Mouse (Mus musculus): ENCODE results near the gene Lst1.
"Not testable (repeated sequence)": the region's sequence is repeated elsewhere in the genome, so short reads cannot be mapped to it uniquely, and the experiment has no call there.

Lst1 gene

DNA sequence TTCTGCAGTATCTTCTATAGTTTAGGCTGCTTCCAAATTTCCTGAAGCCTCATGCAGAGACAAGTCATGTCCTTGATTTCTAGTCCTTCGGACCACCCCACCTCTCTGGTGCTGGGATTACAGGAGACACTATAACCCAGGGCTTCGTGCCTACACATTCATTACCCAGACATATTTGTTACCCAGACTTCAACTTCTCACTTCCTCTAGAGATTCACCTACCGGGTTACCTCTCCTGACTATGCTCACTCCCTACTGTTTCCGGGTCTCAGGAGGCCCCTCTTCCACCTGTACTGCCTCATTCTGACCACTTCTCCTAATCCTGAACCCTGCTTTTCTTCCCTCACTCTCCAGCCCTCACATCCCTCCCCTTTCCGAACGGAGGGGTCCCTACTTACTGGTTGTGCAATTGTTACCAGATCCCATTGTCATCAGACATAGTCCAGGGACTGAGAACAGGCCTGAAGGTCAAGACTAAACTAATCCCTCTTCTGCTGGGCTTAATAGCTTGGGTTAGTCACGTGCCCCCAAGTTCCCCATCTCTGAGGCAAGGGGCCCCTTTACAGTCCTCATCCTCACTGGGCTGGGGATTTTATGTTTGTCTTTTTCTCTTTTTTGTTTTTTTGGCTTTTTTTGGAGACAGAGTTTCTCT, at the start of gene Lst1:
TSS of gene Lst1 (minus strand) at position 481 of the 652 bp plus-strand sequence.
- DNase-seq (ENCODE audit: low read depth, low spot score): no peak

DNA sequence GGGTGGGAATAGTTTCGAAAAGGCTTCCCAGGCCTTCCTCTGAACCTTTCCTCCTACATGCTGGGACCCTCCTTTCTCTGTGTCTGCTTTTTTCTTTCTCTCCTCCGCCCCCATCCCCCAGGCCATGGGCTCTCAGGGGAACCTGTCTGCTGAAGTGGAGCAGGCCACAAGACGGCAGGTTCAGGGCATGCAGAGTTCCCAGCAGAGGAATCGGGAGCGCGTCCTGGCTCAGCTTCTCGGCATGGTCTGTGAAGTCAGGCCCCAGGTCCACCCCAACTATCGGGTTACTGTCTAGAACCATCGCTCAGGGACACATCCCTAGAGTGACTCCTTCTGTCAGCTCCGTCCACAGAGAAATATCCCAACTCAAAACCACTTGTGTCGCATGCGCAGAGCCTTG, 49.3 kb upstream of the Lst1 start:
- DNase-seq (ENCODE audit: low read depth, low spot score): no peak

DNA sequence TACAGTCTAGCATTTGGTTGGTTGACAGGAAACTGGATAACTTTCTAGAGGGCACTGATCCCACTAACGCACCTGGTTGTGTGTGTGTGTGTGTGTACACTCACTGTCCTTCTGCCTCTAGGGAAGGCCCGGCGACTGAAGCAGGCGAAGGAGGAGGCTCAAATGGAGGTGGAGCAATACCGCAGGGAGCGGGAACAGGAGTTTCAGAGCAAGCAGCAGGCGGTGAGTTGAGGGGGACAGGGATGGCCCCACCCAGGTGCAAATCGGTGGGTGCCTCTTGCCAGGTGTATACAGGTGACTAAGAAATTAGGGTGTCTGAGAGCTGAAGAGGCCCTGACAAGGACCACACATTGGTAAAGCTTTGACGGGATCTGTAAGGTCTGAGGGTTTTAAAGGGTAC, 48.8 kb upstream of the Lst1 start:
- no peak for DNase-seq (ENCODE audit: low read depth, low spot score)

DNA sequence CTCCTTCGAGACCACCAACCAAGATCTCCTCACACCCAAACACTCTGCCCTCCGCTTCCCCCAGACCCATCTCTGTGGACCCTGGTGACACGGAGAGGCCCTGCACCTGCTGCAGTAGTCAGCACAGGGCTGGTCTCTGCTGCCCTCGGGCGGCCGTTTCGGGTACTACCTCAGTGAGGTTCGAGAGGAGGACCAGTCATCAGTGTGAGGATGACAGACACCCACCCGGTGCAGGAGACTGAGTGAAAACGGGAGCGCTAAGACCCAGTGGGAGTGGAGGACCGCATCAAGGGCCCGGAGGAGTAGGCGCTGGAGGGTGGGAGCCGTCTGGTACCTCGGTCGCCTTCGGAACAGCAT, 48.1 kb upstream of the Lst1 start:
- peak; percentile 91 for DNase-seq (ENCODE audit: low read depth, low spot score)

DNA sequence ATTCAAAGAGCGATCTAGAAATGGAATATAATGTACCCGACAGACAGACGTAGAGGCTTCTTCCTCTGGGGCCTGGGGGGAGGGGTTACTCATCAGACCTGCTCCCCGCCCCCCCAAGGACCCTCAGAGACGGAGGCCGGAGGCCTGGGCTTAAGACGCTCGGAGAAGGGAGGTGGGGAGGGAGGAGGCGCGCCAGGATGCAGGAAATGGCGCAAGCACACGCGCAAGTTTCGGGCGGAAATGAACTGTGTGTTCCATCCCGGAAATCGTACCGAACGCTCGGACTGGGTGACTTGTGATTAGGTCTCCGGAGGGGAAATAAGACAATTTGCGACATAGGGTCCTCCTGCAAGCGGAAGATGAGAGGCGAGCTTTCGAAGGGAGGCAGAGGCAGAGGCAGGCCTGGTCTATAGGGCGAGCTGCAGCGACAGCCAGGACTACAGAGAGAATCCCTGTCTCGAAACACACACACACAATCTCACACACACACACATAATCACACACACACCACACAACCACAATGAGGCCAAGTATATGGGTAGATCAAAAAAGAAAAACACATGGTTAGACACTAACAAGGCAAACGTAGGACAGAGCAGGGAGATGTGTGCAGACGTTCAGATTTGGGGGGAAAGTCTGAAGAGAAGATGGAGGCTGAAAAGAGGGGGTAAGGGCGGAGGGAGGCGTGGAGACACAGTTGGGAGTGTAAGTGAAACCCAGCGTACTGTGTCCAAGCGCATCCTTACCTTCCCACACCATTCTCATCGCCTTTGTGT, 47.6 kb upstream of the Lst1 start, which contains the start of gene Nfkbil1:
TSS of gene Nfkbil1 (minus strand) at position 179 of the 776 bp plus-strand sequence.
- DNase-seq (ENCODE audit: low read depth, low spot score): peak; percentile 98

DNA sequence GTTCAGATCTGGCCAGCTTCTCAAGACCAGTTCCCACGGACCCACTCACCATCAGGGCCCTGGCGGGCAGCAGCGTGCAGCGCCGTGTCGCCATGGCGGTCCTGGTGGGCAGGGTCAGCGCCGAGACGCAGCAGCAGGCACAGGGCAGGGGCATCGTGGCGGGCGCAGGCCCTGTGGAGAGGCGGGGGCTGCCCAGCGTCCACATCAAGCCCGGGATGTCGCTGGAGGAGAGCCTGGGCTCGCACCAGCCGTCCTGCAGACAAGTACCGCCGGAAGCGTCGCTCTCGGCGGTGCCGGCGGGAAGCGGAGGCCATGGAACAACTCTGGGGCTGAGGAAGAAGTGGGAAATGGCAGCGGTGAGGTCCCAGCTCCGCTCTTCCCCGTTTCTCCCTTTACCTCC, 46.7 kb upstream of the Lst1 start:
- DNase-seq (ENCODE audit: low read depth, low spot score): no peak

DNA sequence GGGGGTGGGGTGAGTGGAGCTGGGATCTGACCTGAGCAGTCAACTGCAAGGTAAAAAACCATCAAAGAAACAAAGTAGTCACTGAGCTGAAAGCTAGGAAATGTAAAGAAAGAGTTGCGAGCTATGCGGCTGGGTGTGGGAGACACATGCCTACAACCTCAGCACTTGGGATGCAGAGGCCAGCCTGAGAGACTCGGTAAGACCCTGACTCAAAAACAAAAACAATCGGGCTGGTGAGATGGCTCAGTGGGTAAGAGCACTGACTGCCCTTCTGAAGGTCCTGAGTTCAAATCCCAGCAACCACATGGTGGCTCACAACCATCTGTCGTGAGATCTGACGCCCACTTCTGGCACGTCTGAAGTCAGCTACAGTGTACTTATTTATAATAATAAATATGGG, 45.9 kb upstream of the Lst1 start:
- DNase-seq (ENCODE audit: low read depth, low spot score): not testable (repeated sequence)

DNA sequence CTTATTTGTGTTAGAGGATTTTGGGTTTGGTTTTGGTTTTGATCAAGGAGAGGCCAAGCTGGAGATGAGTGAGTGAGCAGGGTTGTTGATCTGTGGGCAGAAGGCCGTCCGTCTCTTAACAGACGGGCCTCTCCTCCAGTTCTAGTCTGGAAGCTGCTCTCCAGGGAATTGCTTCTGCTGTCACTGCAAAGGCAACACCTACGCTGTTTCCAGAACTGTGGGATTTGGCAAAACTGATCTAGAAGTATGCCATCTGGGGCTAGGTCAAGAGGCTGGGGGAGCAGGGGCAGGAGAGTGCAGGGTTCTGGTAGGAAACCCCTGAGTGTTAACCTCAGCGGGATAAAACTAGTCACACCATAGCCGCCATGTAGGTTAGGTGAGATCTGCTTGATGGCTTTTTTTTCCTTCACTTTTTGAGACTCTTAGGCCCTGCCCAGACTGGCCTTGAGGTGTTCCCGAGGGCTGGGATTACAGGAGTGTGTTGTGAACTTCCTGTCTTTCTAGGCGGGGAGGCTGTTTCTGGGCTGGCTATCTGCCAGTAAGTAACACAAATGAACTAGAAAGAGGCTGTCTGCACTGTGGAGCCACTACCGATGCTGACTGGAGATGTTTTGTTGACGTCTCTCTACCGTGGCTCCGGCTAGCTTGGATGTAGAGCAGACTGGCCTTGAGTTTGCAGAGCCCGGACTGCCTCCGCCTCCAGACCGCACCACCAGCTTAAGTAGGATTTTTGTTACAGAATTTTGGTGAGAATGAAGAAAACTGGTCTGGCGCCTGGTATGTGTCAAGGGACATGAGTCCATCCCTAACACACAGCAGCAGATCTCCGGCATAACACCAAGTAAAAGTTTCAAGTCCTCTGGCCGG, 45.1 kb upstream of the Lst1 start, which contains the start of gene Atp6v1g2:
TSS of gene Atp6v1g2 (plus strand) at position 547 of the 867 bp plus-strand sequence.
- DNase-seq (ENCODE audit: low read depth, low spot score): no peak

DNA sequence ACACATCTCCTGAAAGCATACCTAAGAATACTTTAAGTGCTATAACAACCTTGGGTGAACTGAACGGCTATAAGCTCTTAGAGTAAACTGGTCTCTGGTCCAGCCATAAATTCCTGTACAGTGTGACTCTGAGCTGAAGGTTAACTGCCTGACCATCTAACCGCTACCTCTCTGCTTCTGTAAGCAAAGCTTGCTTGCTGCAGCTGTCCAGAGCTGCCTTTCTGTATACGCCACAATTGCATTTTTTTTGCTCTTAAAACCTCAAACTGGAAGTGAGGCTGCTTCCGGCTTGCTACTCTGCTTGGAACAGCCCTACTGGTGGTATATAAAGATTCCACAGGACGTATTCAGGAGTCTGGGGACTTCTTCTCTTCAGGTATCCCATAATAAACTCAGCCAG, 44.4 kb upstream of the Lst1 start:
- DNase-seq (ENCODE audit: low read depth, low spot score): no peak

DNA sequence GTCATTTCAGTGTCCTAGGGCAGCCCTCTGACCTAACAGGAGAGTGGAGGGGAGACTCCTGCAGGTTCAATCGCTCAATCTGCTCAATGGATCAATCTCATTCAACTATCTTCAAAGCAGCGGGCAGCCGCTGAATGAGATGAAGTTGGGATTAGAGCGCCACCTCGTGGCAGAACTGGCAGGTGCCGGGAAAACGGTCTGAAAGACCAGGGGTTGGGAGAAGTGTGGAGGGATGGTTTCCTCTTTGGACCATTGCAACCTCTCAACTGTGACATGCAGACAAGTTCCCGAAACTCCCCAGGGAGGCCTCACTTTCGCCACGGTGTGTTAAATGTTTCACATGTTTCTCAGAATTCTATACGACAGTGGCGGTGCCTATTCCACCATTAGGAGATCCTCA, 43.8 kb upstream of the Lst1 start:
- DNase-seq (ENCODE audit: low read depth, low spot score): peak; percentile 83

DNA sequence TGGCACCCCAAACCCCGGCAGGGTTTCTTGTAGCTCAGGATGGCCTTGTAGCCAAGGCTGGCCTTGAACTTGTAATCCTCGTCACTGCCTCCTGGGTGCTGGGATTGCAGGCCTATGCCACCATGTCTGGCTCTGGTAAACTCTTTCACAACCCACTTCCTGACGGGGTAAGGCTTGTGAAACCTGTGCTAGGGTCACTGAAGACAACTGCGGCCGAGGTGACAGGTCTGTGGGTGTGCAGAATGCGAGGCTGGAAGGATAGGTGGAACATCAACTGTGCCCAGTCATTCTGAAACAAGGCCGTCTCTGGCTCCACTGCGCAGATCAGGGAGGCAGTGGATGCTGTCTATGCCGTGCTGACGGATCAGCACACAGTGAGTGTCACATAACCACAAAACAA, 42.8 kb upstream of the Lst1 start:
- DNase-seq (ENCODE audit: low read depth, low spot score): no peak

DNA sequence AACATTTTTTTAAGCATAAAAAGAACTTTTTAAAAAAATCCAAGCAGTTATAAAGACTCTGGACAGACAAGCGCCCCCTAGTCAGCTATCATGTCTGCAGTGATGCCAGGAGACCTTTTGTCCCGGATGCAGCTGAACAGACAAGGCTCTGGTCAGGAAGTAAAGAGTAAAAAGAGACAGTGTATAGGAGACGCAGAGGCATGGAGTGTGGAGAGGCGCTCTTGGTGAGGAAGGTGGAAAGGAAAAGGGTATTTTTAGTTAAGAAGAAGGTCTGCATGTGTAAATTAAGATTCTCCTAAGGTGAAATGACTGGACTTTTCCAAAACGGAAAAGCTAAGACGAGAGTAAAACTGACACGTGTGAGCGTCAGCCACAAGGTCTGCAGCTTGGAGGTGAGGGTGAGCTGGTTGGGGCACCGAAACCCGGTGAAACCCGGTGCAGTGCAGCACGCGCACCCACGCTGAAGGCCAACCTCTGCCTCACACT, 38.4 kb upstream of the Lst1 start:
- no peak for DNase-seq (ENCODE audit: low read depth, low spot score)

DNA sequence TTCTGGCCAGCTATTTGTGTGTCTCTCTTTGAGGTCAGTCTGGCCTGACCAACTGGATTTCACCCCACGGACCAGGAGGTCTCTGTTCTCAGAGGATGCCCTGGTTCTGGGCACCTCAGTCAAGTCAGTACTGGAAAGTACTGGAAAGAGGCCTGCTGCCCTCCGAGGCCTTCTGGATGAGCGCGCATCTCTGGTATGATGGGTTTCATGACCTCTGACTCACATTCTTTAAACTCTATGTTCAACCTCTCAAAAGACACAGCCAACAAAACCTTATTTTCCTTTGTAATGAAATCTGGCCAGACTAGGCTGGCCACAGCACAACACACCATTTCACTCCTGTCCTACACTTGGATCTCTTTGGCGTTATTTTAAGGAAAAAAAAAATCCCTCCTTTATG, 37.2 kb upstream of the Lst1 start:
- no peak for DNase-seq (ENCODE audit: low read depth, low spot score)

DNA sequence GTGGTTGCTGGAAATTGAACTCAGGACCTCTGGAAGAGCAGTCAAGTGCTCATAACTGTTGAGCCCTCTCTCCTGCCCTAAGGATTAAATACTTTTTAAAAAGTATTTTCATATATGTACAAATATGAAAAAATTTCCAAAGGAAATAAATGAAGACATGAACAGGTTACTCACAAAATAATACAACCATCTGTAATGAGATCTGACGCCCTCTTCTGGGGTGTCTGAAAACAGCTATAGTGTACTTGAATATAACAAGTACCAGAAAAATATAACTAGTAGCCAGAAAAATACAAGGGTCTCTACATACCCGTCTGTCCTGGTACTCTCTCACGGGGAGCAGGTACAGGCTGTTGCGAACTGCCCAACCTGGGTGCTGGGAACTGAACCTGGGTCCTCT, 36.4 kb upstream of the Lst1 start:
- DNase-seq (ENCODE audit: low read depth, low spot score): no peak

DNA sequence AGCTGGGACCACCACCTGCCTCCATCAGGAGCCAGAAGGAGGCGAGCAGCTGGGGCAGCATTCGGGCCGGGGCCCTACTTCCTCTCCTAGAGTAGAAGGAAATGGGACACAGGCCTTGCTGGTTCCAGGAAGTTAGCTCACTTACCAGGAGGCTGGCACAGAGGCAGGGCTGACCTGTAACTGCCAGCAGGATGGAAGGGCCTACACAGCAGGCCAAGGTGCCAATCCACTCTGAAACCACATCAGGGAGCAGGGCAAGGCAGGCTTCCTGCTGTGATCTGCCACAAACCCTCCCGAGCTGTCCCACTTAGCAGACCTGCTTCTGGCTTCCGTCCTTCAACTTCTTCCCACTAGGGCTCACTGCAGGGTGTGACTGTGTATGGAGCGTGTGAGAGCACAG, 34.1 kb upstream of the Lst1 start:
- no peak for DNase-seq (ENCODE audit: low read depth, low spot score)

DNA sequence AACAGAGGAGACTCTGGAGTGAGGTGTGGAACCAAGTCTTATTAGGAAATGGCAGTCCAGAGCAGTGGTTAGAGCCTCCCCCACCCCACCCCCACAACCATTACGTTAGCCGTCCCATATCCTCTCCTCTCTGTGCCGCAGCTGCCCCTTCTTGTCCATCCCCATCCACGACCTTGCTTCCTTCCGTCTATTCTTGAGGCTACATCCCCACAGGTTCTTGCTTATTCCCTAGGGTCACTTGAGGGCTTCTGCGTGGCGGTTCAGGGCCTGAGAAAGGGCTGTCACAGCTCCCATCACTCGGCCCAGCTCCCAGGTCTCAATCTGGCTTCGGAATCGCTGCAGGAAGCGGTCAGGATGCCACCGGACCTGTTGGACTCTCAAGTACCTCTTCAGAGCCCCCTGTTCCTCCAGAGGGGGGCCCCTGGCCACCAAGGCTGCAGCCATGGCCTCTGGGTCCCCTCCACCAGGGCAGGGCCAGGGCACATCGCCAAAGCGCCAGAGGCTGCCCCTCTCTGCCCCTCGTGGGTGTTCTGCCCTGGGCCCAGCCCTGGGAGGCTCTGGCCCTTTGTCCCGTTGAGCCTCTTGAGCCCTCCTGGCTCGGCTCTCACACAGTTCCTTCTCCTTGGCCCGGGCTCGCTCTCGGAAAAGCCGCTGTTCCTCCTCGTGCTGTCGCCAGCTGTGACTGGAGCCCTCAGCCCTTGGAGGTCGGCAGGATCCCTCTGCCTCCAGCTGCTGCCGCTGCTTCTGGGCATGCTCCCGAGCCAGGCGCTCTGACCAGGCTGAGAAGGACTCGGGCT, 32.1 kb upstream of the Lst1 start, which contains the start of gene Gm16181:
TSS of gene Gm16181 (plus strand) at position 679 of the 797 bp plus-strand sequence.
- peak; percentile 30 for DNase-seq (ENCODE audit: low read depth, low spot score)

DNA sequence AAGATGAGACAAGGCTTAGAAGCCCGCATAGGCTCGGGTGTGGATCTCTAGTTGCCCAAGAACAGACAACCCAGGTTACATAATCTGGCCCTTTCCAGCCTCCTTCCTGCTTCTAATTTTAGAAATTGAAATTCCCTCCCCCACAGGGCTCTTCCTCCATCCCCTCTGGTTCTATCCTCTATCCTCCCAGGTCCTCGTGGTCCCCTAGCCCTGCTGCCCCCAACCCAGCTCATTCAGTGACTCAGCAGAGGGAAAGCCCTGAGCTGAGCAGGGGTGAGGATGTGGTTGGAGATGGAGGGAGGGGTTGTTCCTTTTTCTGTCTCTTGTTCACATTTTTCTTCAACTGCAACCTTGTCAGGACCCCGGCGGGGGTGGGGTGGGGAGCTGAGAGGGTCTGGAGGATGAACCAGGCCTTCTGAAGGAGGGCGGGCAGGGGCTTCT, 31.4 kb upstream of the Lst1 start:
- peak; percentile 13 for DNase-seq (ENCODE audit: low read depth, low spot score)

DNA sequence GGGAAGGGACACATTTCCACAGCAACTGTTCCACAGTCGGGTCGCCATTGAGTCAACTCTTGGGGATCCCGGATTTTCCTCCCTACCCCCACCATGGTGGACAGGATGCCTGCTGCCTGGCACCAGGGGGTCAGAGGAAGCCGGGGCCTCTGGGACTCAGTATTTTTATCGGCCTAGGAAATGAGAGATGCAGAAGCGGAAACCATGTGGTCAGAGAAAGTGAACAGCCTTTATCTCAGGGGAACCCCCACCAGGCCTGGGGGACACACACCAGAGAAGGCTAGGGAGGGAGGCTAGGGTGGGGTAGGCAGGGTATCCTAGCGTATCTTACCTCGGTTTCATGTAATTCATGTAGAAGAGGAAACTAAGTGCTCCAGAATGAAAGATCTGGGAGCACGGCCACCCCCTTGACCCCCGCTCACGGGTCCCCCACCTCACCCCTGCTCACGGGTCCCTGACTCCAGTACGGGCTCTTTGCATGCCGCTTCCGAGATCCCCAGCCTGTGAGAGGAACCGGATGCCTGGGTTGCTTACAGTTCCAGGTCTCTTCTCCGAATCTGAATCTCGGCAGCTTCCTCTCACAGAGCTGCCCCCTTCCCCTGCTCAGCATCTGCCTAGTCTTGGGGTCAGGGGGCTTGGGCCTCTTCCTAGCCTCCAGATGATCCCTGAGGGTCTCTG, 30.4 kb upstream of the Lst1 start:
- DNase-seq (ENCODE audit: low read depth, low spot score): no peak

DNA sequence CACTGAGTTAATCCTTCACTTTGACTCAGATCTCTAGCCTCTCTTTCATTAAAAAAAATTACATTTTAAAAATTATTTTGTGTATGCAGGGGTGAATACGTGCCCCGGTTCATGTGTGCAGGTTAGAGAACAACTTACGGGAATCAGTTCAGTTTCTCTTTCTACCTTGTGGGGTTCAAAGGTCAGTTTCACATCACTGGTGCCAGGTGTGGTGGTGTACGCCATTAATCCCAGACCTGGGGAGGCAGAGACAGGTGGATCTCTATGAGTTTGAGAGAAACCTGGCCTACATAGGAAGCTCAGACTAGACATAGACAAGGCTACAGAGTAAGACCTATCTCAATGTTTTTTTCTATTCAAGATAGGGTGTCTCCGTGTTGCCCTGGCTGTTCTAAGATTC, 24.8 kb upstream of the Lst1 start:
- no peak for DNase-seq (ENCODE audit: low read depth, low spot score)

DNA sequence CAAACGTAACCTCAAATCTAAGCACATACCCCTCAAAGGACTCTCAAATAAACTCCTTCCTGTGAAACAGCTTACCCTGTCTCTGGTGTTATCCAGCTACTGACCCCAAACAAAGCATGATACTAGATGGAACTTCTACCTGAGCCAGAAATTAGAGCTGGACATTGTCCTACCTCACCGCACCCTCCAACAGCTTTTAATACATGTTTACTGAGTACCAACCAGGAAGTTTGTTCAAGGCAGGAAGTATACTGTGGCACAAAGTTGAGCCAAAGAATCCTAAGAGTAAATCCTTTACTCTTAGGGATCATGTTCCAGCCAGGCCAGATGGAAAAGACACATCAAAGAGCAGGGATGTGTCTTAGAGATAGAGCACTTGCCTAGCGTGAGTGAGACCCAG, 22.4 kb upstream of the Lst1 start:
- DNase-seq (ENCODE audit: low read depth, low spot score): no peak
